Mouse (Mus musculus): ENCODE results near the gene Crtap. TPM values are rescaled to one million over a fixed set of nuclear protein-coding genes. Genes with fewer than 3 reads are reported as not detected.

The Crtap gene
- total RNA-seq (2021), result 1 to 10 TPM; 7.1 to 8.0 TPM
- long read RNA-seq, experiment 1, transcript Crtap-201 (7 exons, 1,674 nt), result major isoform, 9 of 9 reads
- long read RNA-seq, experiment 1, partial matches to known transcripts, result 0 of 9 reads
- long read RNA-seq, experiment 1, other reads (novel, unspliced or antisense), result 0 of 9 reads
- long read RNA-seq, experiment 2, transcript Crtap-201 (7 exons, 1,674 nt), result major isoform, 8 of 10 reads
- long read RNA-seq, experiment 2, partial matches to known transcripts, result 0 of 10 reads
- long read RNA-seq, experiment 2, other reads (novel, unspliced or antisense), result 2 of 10 reads

- DNase-seq (ENCODE audit: low spot score), result peak; percentile 49
Observed at GRCm38 (mm10) chr9:114389905-114390748, at the start of gene Crtap. TSS of gene Crtap (minus strand) at chr9:114390675.

- DNase-seq (ENCODE audit: low spot score), result no peak
Observed at GRCm38 (mm10) chr9:114435668-114436067, 45.2 kb upstream of the Crtap start.

GRCm38 (mm10) chr9:114428103-114428834, 37.8 kb upstream of the Crtap start:
- DNase-seq (ENCODE audit: low spot score), result no peak

- no peak for DNase-seq (ENCODE audit: low spot score)
Observed at GRCm38 (mm10) chr9:114427425-114427824, 37.0 kb upstream of the Crtap start.

GRCm38 (mm10) chr9:114426201-114426600, 35.7 kb upstream of the Crtap start:
- no peak for DNase-seq (ENCODE audit: low spot score)

GRCm38 (mm10) chr9:114425576-114425975, 35.1 kb upstream of the Crtap start:
- DNase-seq (ENCODE audit: low spot score), result no peak

GRCm38 (mm10) chr9:114421797-114422196, 31.3 kb upstream of the Crtap start:
- DNase-seq (ENCODE audit: low spot score), result no peak

- no peak for DNase-seq (ENCODE audit: low spot score)
Observed at GRCm38 (mm10) chr9:114421045-114421444, 30.6 kb upstream of the Crtap start.

- DNase-seq (ENCODE audit: low spot score), result no peak
Observed at GRCm38 (mm10) chr9:114420443-114420842, 30.0 kb upstream of the Crtap start.

GRCm38 (mm10) chr9:114418187-114418586, 27.7 kb upstream of the Crtap start:
- no peak for DNase-seq (ENCODE audit: low spot score)

GRCm38 (mm10) chr9:114416646-114417517, 26.4 kb upstream of the Crtap start:
- DNase-seq (ENCODE audit: low spot score), result no peak

GRCm38 (mm10) chr9:114415701-114416100, 25.2 kb upstream of the Crtap start:
- DNase-seq (ENCODE audit: low spot score), result peak; percentile 30

- DNase-seq (ENCODE audit: low spot score), result no peak
Observed at GRCm38 (mm10) chr9:114413866-114414265, 23.4 kb upstream of the Crtap start.

- no peak for DNase-seq (ENCODE audit: low spot score)
Observed at GRCm38 (mm10) chr9:114412406-114412805, 21.9 kb upstream of the Crtap start.

- no peak for DNase-seq (ENCODE audit: low spot score)
Observed at GRCm38 (mm10) chr9:114411295-114411694, 20.8 kb upstream of the Crtap start.

- DNase-seq (ENCODE audit: low spot score), result no peak
Observed at GRCm38 (mm10) chr9:114410313-114410862, 19.9 kb upstream of the Crtap start.

- DNase-seq (ENCODE audit: low spot score), result no peak
Observed at GRCm38 (mm10) chr9:114407676-114408075, 17.2 kb upstream of the Crtap start.

- DNase-seq (ENCODE audit: low spot score), result no peak
Observed at GRCm38 (mm10) chr9:114401685-114402080, 11.2 kb upstream of the Crtap start.

GRCm38 (mm10) chr9:114400949-114401684, 10.6 kb upstream of the Crtap start, which contains the start of the genes Glb1 and Tmppe:
TSS of gene Glb1 (plus strand) at chr9:114401076.
TSS of gene Tmppe (plus strand) at chr9:114401105.
- peak; percentile 70 for DNase-seq (ENCODE audit: low spot score)

- no peak for DNase-seq (ENCODE audit: low spot score)
Observed at GRCm38 (mm10) chr9:114400588-114400948, 10.1 kb upstream of the Crtap start.
